Mouse (Mus musculus): ENCODE results near the gene B4galt2.
A peak's percentile ranks its signal among the peaks of the same experiment; 100 is the strongest.

B4galt2 gene

DNA sequence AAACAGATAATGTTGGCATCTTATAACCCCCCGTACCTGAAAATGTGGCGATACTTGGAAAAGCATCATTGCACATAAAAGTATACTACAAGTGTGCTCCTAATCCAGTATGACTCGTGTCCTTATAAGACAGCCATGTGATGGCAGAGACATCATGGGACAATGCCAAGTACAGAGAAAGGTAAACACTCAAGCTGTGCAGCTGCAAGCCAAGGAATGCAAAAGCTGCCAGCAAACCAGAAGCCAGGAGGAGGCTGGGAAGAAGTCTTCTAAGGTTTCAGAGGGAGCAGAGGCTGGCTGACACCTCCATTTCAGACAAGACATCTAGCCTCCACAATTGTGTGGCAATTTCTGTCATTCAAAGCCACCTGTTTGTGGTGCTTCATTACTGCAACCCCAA is 22.9 kb upstream of the B4galt2 start:
- DNase-seq (ENCODE audit: low read depth), result no peak

DNA sequence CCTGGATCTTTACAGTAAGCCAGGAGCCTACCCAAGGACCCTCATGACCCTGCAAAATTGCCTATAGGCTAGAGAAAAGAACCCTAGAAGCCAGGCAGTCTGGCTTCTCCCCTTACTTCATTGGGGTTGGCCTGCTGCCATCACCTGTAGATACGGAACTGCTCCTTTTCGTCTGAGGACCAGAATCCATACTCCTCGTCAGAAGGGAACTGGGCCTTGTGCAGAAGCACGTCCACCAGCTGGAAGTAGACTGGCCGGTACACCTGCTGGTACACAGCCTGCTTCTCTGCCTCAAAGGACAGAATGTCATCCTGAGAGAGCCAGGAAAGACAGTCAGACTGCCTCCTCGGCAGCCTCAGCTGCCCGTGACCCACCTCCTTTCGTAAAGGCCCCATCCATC is 21.5 kb upstream of the B4galt2 start:
- DNase-seq (ENCODE audit: low read depth), result no peak

DNA sequence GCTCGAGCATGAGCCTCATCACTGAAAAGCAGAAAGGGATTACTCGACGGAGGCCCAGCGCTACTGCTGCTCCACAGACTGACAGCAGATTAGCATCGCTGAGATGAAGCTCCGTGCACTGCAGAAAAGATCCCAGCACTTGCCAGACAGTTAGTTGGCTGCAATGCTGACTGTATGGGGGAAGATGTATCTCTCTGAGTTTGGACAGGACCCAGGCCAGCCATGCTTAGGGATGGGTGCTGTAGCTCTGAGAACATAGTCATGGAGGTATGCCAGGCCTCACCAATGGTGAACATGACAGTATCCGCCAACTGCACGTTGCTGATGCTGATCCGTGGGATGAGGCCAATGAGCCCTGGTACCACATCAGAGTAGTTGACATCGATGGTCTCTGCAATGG is 20.8 kb upstream of the B4galt2 start:
- DNase-seq (ENCODE audit: low read depth), result no peak

DNA sequence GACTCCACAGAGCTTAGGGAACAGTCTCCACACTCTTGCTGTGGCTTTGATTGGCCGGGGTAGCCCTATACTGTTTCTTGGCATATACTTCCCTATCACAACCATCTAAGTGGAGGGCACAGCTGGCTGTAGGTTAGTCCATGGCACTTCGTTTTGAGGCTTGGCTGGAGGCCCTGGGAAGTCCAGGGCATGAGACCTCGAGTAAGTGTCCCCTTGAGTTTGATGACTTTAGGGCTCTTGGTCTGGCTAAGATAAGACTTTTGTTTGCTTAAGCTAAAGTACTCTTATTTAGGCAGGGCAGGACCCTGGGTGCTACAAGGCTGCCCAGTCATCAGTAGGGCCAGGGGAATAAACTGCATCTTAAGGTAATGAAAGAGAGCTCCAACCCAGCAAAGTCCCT is 14.8 kb upstream of the B4galt2 start:
- no peak for DNase-seq (ENCODE audit: low read depth)

DNA sequence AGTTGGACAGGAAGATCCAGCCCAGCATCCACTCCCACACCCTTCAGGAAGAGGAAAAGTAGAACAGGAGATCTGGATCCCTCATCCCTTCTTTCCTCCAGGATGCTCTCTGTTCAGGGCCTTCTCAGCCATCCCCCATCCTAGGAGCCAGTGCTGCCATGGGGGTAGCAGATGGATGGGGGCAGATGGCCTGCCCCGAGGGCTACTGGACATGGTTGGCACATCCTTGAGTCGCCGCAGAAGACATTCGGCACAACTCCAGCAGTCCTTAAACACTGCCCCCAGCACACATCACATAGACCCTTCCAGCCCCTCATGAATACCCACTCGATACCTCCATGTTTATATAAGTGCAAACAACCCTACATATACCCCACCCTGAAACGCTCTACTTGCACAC is 12.7 kb upstream of the B4galt2 start:
- no peak for DNase-seq (ENCODE audit: low read depth)

DNA sequence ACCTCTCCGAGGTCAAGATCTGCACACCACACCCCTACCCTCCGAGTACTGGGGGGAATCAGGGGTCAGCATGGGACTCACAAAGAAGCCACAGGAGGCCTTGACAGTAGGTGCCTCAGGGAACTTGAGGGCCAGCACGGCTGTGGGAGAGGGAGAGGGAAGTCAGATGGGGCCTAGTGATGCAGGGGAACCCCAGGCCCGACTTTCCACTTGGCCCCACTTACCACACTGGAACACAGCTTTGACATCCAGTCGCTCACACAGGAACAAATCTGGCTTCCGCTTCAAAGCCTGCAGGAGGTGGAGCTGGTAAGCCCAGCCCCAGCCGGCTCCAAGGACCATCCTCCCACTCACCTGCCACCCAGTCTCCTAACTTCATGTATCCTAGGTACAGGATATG is 12.1 kb upstream of the B4galt2 start:
- DNase-seq (ENCODE audit: low read depth), result no peak

DNA sequence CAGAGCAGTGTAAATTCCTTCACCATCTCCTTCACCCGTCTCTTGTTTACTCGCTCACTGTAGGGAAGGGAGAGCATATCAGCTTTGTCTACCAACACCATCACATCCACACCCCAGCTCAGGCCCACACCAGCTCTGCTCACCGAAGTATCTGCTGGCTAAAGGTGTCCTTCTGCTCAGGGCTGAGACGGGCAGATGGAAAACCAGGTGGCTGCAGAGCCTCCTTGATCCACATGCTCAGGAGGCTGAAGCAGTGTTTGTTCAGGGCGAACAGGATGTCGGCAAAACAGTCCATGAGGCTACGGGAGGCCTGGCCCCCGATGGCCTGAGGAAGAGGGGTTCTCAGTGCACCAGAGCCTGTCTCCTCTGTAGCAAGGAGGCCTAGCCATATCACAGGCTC is 11.3 kb upstream of the B4galt2 start:
- no peak for DNase-seq (ENCODE audit: low read depth)

DNA sequence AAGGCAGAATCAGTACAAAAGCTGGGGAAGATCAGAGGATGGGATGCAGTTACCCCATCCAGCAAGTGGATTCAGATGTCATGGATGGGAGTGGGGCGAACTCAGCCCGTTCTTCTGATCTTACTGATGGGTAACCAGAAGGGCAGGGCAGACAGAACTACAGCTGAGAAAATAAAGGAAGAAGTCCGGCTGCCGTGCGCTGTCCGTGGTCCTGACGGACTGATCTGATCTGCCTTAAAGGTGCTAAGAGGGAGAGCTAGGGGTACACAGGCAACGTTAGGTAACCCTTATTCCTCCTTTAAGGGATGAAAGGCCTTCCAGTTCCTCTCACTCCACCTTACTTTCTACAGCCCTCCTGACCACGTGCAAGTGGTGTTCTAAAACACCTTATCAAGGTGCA is 10.1 kb upstream of the B4galt2 start:
- DNase-seq (ENCODE audit: low read depth), result peak; percentile 65

DNA sequence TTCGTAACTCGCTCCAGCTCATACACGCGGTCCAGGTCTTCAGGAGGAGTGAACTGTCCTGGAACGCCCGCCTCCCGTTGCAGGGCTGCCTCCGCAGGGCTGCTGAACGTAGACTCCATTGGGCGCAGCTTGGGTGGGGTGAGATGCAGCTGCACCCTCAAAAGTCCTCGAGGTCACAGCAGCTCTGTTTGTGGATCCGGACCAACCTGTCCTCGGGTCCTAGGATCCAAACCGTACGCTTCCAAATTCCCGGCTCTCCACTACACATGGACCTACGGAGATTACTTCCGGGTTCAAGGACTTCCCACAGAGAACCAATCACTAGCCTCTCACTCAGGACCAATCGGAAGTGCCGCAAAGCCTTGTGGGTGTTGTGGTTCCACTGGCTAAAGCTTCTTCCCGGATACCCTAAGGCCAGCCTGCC is 8.5 kb upstream of the B4galt2 start, which contains the start of gene Dph2:
Gene Dph2, minus strand, starts transcription at position 295 of the 424 bp plus-strand sequence.
- DNase-seq (ENCODE audit: low read depth), result peak; percentile 86

DNA sequence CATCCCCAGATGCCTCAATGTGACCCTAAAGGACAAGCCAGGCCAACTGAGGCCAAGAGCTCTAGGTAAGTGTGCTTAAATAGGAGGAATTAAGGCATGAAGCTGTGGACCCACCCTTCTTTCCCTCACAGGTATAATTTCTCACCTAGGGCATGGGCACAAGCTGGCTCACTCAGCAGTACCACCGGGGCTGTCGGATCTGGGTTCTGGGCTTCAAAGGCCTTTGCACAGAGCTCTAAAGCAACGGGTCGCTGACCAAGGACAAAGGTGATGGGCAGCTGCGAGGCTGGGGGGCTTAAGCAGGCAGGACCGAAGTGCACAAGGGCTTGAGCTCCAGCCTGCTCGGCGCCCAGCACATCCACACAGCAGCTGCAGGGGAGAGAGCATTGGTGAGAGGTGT is 7.5 kb upstream of the B4galt2 start:
- no peak for DNase-seq (ENCODE audit: low read depth)

DNA sequence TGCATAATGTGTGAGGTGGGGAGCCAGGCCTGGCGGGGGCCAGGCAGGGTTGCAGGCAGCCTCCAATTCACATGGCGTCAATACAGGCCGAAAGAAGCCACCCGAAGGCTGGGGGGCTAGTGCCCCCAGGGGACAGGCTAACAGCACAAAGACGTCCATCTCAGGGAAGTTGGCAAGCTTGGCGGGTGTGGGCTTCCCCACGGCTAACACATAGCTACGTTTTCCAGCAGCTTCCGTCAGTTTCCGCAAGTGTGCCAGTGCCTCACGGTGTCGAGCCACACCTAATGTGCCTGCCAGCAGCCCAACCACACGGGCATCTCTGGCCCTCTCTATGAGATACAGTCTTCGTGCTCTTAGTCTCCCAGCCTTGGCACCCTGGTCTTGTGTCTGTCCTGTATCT is 6.7 kb upstream of the B4galt2 start:
- DNase-seq (ENCODE audit: low read depth), result no peak

DNA sequence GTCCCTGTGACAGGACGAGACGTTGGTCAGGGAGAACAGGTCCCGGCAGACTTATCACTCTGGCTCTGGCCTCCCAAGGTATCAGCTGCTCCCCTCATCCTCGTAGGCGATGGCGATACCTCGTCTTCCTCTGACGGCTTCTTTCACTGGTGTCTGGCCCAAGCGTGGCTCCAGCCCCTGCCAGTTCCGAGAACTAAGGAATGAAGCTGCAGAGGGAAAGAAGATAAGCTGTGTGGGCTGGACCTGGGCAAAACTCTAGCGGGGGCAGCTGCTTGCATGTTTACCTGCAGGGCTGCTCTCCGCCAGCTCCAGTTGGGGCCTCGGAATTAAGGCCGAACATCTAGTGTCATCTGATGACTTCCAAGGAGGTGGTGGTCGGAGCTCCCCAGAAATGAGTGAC is 6.2 kb upstream of the B4galt2 start:
- no peak for DNase-seq (ENCODE audit: low read depth)

DNA sequence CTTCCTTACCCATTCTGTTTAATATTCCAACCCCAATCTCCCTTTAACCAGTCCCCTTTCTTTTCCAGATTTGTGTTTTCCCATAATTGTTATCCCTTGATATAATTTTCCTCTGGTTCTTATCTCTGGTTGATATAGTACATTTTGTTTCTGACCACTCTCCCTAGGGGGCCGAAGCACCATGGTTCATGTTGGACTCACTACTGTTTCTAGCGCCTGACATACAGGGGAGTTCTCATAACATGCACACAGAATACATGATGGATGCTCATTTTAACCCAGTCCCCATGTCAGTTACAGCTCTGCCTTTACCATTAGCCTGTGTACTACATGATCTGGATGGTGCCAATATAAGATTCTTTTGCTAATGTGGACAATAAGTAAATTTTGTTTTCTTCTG is 4.6 kb upstream of the B4galt2 start:
- DNase-seq (ENCODE audit: low read depth), result no peak

DNA sequence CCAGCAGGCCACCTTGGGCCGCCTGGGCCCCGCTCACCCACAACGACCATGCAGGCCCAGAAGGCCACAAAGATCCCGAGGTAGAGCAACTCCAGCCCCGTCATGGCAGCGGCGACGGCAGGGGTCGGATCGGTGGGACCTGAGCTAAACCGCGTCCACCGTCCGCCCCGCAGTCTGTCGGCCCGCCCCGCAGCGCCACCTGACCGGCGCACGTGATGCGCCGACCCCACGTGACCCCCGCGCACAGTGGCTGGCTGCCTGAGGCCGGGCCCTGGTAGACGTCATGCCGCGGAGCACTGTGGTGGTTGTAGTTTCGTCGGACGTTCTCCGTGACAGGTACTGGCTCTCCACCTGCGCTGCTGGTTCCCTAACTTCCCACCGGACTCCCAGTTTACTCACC is 3.8 kb upstream of the B4galt2 start, which contains the start of gene Atp6v0b:
Gene Atp6v0b, minus strand, starts transcription at position 201 of the 400 bp plus-strand sequence.
- peak; percentile 90 for DNase-seq (ENCODE audit: low read depth)

DNA sequence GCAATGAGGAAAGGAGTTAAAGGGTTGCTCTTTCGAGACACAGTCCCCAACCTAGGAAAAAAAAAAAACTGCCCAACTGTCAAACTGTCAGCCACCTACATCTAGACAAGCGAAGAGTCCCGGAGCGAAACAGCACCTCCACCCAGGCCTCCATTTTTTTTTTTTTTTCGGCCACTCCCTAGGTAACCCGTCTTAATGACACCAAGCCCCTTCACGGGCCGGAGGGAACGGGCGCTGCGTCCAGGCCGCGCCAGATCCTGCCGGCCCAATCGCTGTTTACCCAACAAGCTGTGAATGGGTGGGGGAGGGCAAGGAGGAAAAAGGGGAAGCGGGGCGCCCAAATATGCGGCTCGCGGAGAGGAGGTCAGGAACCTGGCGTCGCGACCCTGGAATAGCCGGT is 3.4 kb upstream of the B4galt2 start:
- peak; percentile 35 for DNase-seq (ENCODE audit: low read depth)

DNA sequence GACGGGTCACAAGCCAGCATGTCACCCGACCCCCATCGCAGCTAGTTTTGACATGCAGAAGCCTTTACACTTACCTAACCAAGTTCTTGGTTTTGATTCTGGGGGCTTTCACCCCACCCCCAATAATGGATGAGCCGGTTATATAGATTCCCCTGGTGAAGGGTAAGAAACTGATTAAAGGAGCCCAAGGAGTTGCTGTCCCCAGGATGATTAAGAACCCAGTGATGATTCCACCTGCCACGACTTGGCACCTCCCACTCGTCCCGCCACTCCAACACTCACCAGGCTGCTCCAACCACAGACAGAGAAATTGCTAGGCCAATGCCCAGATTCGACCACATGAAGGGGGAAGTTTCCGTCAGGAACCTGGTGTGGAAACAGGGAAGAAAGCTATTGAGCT is 2.7 kb upstream of the B4galt2 start:
- DNase-seq (ENCODE audit: low read depth), result no peak

DNA sequence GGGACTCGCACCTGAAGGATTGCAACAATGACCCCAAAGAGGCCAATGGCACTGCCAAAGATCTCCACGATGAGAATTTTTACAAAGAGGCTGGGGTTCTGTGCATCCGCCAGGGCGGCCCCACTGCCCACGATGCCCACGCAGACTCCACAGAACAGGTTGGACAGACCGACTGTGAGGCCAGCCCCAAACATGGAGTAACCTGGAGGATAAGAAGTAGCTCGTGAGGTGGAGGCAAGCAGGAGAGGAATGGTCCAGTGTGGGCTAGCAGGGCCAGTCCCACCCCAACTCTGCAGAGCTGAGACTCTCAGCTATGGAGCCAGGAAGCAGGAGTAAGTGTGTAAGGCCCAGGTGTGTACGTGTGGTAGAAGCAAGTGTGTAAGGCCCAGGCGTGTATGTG is 1.8 kb upstream of the B4galt2 start:
- DNase-seq (ENCODE audit: low read depth), result no peak

DNA sequence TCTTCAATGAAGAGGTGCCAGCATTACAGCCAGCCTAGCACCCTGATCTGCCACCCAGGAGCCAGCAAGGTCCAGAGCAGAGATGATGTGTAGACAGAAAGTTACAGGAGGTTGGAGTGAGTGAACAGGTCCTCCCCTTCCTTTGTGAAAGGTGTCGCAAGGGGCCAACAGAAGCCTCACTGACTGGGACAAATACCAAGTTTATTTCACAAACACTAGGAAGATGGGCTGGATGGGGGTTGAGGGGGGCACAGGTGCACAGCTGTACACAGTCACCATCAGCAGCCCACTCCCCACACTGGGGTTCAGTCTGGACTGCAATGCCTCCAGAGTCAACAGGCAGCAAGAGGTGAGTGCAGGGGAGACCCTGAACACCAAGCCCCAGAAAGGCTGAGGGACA is 859 bp upstream of the B4galt2 start:
- no peak for DNase-seq (ENCODE audit: low read depth)

DNA sequence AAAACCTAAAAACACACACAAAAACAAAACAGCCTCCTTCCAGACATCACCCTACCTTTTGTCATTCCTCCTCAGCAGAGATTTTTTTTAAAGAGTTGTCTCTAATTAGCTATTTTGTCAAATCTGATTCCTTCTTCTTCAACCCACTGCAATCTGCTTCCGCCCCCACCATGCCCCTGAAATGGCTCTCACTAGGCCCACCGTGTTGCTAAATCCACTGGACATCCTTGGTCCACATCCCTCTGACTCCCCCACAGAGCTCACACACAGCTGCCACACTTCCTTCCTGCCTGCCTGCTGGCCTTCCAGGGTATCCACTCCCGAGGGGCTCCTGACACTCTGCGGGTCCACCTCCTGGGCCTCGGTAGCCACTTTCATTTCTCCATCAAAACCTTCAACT is 4.6 kb downstream of the B4galt2 start:
- DNase-seq (ENCODE audit: low read depth), result no peak

DNA sequence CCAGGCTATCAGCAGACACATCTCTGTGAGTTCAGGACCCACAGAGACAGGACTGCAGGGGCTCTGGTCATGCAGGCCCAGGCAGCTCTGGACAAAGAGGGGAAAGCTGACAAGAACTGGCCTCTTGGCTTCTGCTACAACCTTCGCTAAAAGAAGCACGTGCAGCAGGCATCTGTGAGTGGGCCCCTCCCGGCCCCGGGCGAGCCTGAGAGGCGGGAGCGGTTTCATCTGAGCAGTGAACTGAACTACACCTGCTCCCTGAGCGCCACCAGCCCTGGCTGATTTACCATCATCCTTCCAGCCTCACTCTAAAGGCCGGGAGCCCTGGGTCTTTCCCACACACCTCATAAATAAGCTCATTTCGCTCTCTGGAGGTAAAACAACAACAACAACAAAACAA is 5.0 kb downstream of the B4galt2 start:
- no peak for DNase-seq (ENCODE audit: low read depth)

DNA sequence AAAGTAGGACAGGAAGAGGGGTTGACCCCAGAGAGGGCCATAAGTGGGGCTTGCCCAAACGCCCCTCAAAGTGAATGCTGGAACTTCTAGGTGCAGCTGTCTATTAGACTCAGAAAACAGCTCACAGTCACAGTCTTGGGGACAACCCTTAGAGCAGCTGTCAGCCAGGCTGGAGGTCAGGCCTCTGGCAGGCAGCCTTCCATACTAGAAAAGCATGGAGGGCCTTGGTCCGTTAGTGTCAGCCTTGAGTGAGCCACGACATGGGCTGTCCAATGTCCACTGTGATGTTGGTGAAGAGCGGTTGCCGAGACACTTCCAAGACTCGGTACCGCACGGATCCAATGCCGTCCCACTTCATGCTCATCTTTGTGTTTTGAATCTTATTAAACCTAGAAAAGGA is 9.7 kb downstream of the B4galt2 start:
- no peak for DNase-seq (ENCODE audit: low read depth)

DNA sequence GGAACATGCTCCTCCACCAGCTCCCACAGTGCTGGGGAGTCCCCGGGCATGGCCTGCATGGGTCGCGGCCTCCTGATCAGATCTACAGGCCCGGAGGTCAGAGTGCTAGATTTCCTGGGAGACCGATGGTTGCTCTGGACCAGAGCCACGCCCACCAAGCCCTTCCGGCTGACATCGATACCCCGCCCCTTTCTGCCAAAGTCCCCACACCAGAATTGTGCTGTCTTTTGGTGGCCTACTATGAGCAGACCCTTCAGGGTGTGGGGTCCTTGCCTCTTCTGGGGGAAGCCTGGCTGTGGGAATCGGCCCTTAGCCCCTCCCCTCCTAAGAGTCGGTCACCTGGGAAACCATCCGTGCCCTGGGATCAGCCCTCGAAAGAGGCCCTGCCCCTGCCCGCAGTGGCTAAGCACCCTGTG is 10.8 kb downstream of the B4galt2 start, which contains the start of gene Ccdc24:
Gene Ccdc24, minus strand, starts transcription at position 87 of the 416 bp plus-strand sequence.
- no peak for DNase-seq (ENCODE audit: low read depth)

DNA sequence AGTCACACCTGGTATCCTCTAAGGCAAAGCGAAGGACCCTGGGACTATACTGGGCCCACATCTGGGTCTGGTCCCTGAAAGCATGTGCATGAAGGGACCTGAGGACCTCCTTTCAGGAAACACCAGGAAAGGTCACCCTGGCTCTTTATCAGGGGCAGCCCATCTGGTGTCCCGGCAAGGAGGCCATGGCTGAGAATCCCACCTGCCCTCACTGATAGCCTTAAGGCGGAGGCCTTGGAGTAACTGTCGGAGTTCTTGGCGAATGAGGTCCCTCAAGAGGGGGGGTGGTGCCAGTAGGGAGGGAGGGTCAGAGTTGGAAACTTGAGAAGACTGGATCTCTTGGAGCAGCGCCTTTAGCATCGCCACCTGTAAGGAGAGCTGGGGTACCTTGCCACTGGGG is 11.5 kb downstream of the B4galt2 start:
- no peak for DNase-seq (ENCODE audit: low read depth)

DNA sequence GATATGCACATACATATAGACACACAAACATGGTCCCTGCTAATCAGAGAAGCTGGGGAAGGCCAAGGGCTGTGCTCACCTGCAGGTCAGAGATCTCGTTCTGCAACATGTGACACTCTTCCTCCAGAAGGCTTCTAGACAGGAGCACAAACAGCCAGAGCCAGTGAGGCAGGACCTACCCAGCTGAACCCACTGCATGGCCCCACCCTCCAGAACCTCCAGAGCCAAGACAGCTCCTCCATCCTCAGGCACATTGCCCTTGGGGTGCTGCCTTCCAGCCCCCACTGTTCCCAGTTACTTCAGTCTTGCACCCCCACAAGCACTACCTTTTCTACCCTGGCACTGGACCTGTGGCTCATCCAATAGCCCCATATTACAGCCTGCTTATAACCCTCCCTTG is 12.8 kb downstream of the B4galt2 start:
- DNase-seq (ENCODE audit: low read depth), result no peak

DNA sequence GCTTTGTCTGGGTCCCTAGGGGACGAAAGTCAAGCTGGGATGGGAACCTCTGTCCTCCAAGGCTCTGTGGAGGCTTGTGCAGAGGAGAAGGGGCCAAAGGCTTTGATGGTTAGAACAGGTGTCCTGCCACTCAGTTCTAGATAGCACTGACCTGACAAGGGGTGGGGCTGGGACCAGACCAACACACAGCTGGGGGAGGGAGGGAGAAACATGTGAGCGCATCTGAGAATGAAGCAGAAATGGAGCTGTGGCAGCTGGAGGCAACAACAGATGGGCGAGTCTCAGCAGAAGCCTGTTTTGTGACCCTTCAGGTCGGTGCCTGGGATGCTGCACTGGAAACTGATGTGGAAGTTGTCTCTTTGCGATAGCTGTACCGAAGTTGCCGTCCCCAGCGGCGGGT is 14.0 kb downstream of the B4galt2 start:
- DNase-seq (ENCODE audit: low read depth), result no peak
